Mouse (Mus musculus) layer of hippocampus, adult 11-12 months (tissue): ENCODE data around the gene Pik3ip1.

Experiments
- DNase-seq: peaks from one replicate; pipeline ENCODE4 v3.0.0; 2022; ENCODE audit warnings: low spot score

The Pik3ip1 gene

DNA sequence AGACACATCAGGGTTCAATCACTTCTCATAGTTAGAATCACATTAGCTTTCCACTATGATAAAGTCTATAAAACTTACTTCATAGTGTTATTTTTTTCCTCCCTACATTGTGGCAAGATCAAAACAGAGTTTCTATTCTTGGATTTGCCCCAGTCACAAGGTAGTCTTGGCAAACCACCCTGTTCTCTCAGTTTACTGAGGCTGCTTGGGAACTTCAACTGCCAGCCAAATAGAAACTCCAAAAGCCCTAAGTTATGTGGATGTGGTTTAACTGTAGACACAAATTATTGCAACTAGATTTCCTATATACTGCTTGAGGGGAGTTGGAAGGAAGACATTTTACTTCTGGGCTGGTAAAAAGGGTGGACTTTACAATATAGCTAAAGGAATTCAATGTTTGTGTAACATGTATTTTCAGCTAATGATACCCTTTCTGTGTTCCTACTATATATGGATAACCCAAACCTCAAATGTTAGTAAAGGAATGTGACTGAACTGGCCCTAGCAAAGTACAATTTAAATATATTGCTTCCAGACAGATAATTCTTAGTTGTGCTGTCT is at the start of gene Pik3ip1:
Gene Pik3ip1, plus strand, starts transcription at position 511 of the 561 bp plus-strand sequence.
- DNase-seq, result no peak

DNA sequence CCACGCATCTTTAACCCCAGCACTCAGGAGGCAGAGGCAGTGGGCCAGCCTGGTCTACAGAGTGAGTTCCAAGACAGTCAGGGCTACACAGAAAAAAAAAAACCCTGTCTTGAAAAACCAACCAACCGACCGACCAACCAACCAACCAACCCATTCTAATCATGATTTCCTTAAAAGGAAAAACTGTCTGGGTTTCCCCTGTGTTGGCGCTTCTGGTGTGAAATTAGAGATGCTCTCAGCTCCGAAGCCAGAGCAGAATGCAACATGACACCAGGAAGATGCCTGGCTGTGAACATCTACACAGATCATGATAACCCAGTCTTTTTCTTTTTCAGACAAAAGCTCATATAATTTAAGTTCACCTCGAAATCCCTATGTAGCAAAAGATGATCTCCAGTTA is 47.3 kb upstream of the Pik3ip1 start:
- DNase-seq, result no peak

DNA sequence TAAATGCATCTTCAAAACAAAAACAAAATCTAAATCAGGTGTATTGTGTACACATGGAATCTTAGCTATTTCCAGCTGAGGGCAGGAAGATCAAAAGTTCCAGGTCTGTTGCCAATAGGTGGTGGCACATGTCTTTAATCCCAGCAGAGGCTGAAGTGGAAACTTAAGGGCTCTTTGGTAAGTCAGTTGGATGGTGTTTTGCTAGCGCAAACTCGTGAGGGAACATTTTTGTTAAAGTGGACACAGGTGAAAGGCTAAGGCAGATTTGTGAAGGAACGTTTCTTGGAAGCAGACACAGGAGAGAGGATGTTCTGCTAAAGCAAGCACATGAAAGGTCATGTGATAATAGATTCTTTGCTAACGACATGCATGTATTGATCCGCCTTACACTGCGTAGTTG is 46.6 kb upstream of the Pik3ip1 start:
- no peak for DNase-seq

DNA sequence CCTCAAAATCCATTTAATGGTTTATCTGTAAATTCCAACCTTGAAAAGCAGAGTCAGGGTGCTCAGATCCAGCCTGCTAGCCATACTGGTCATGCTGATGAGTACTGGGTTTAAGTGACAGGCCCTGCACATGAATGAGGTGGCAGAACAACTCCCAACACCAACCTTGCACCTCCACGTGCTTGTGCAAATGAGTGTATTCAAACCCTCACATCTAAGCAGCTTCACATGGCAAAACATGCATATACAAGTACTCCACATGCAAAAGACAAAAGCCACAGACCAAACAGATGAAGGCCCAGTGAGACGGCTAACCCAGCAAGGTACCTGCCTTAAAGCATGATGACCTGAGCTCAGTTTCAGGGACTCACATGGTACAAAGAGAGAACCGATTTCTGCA is 44.3 kb upstream of the Pik3ip1 start:
- no peak for DNase-seq

DNA sequence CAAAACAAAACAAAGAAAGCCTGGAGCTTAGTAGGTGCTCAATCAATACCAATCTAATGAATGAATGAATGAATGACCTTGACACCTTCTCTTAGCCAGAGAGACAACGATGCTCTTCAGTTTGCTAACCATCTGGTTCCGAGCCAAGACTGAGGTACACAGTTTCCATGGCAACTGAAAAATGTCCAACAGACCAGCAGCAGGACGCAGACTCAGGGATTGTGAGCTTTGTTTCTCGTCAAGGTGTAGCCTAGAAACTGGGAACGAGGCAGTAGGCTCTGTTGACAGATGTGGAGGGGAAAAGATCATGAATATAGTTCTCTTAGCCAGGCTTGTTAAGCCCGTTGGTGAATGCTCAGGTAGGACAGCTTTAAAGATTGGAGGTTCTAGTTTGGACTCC is 43.1 kb upstream of the Pik3ip1 start:
- no peak for DNase-seq

DNA sequence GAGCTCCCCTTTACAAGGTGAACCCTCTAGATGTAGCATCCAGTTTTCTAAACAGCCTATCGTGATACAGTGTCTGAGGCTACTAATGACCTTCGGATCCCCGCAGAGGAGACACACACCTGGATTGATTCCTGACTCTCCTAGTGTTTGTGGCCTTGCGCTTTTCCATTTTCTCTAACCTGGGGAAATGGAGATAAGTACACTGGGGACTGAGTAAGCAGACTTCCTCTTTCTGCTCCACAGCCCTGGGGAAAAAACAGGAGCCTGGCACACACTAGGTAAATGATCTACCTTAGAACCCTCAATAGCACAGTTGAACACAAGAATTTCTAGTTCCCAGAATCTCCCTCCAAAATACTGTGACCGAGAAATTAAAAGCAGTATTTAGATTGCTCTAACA is 42.3 kb upstream of the Pik3ip1 start:
- no peak for DNase-seq

DNA sequence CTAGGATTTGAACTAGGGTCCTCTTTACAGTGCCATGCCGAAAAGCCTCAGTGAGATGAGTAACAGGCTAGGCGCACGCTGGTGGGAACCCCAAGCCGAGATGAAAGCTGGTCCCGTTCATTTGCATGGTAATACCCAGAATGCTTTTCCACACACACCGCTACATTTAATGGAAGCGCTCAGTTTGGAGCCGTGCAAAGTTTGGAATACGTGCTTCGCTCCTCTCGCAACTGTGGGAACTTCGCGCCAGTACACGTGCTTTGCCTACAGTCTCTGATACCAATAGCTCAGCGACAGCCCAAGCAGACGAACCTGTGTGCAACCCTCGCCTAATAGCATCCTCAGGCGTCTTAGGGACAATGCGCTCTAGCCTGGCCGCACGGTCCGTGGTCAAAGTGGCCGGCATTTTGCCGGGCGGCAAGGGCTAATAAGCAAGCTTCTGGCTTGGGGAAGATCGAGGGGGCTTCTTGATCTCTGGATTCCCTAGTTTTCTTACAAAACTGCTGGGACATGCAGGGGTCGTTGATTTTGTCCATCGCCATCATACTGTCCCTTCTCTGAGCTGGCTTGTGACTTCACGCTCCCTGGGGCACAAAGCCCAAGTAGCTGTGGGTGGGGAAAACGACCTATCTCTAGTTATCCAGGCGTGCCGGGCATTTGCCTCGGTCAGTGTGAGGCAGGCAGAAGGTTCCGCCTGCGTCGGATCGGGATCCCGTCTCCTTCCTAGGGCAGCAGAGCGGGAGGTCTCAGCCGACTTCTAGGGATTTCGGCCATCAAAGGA is 41.5 kb upstream of the Pik3ip1 start, which contains the start of gene Patz1:
Gene Patz1, plus strand, starts transcription at position 354 of the 781 bp plus-strand sequence.
- peak; percentile 57 for DNase-seq

DNA sequence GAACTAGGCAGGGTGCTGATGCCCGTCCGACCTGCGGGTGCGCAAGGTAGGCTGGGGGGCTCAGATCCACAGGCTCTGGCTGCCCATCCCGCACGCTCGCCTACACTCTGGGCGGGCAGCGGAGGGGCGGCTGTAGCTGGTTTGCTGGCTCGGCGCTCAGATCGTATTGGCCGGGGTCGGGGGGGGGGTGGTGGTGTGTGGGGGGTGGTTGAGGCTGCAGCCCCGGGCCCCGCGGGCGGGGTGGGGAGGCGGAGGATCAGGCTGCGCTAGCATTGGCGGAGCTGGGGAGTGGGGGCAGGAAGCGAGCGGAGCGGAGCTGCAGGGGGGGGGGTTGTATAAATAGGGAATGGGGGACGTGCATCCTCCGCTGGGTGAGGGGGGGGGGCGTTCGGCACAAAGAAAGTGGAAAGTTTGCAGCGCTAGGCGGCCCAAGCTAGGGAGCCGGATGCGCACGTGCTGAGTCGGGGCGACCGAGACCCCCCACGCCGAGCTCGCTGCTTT is 40.8 kb upstream of the Pik3ip1 start:
- DNase-seq, result peak; percentile 73

DNA sequence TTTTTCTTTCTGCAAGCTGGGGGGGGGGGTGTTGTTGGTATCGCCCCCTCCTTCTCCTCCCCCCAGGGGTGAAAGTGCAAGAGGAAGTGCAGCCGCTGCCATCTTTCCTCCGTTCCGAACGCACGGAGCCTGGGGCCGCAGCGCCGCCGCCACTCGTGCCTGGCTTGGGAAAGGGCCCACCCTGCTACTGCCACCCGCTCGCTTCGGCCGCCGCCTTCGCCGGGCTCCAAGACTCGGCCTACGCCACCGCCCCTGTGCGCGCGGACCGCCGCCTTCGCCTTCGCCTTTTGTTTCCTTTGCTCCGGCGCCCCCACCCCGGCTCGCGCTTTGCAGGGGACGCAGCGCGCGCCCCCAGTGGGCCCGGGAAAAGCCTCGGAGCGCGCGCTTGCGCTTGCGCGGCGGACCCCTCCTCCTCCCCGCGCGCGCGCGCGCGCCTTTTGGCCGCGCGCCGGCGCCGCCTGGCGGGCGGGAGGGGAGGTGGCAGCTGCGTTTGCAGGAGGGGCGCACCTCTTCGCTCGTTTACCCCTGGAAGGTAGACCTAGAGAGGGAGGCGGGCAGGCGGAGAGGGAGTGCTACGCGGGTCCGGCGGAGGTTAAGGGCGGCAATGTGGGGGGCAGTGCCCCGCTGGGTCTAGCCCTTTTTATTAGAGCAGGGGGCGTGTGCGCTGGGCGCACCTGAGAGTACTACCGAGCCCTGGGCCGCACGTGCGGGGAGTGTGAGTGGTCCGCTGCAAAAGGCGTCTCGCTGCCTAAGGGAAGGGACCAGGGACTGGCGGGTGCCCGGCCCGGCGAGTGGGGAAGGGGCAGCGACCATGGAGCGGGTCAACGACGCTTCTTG is 40.2 kb upstream of the Pik3ip1 start:
- DNase-seq, result peak; percentile 88

DNA sequence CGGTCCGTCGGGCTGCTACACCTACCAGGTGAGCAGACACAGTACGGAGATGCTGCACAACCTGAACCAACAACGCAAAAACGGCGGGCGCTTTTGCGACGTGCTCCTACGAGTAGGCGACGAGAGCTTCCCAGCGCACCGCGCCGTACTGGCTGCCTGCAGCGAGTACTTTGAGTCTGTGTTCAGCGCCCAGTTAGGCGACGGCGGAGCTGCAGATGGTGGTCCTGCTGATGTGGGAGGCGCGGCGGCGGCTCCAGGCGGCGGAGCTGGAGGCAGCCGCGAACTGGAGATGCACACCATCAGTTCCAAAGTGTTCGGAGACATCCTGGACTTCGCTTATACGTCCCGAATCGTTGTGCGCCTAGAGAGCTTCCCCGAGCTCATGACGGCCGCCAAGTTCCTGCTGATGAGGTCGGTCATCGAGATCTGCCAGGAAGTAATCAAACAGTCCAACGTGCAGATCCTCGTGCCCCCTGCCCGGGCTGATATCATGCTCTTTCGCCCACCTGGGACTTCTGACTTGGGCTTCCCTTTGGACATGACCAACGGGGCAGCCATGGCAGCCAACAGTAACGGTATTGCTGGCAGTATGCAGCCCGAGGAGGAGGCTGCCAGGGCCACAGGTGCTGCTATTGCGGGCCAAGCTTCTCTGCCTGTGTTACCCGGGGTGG is 39.4 kb upstream of the Pik3ip1 start:
- peak; percentile 71 for DNase-seq

DNA sequence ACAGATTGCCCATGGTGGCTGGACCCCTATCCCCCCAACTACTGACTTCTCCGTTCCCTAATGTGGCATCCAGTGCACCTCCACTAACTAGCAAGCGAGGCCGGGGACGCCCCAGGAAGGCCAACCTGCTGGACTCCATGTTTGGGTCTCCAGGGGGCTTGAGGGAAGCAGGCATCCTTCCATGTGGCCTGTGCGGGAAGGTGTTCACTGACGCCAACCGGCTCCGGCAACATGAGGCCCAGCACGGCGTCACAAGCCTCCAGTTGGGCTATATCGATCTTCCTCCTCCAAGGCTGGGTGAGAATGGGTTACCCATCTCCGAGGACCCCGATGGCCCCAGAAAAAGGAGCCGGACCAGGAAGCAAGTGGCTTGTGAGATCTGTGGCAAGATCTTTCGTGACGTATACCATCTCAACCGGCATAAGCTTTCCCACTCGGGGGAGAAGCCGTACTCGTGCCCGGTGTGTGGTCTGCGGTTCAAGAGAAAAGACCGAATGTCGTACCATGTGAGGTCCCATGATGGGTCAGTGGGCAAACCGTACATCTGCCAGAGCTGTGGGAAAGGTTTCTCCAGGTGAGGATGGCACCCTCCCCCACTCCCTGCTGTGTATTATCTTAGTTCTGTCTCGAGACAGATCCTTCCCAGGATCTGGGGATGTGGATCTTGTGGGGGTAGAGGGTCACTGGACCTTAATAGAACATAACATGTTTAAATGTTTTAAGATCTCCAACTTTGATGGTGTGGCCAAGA is 38.7 kb upstream of the Pik3ip1 start:
- DNase-seq, result no peak

DNA sequence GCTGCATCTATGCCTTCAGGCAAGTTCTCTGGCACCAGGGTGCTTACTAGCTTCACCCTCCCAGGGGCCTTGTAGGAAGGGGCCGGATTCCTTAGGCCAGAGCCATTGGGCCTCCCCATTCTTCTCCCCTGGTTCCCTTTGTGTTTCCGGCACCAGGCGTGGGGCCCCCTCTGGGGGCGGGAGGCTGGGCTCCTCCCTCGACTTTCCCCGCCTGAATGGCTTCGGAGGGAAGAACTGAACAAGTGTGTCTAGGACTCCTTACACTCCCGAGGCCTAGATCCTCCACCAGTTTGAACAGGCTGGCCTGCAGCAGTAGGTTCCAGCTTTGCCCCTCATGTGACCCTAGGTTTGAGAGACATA is 38.2 kb upstream of the Pik3ip1 start:
- DNase-seq, result peak; percentile 42

DNA sequence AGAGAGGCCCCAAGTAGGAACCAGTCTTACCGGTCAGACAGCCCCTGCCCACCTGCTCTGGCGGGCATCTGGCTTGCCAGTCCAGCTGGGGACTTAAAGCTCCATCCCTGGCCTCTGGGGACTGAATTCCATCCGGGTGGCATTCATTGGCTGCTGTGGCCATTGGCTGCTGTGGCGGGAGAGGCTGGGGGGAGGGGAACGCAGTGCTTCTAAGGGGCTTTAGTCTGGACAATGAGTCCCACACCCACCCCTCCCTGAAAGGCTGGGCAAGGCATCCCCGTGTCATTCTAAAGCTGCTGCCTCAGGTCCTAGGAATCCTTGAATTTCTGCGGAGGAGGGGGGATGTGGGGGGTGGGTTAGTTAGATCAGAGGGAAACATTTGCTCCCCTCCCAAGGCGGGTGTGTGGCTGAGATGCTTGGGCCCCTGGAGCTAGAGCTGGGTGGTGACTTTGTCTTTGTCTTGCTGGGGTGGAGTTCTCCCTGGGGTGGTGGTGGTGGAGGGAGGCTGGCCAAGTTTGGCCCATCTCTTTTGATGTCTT is 37.4 kb upstream of the Pik3ip1 start:
- no peak for DNase-seq

DNA sequence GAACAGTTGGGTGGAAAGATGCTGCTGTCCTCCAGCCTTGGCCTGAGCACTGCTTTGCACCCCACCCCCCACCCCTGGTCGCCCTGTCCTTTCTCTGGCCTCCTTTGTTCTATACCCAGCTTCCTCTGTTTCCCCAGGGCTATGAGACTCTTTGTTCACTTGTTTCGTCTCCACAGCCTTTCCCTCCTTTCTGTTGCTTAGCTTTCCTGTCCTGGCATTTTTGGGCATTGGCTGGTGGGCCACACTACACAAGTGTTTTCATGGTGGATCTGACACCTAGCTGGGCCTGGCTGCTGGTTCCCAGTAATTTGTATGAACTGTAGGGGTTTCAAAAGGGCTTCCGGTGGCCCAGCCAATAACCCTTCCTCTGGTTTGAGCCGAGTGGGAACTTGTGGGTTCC is 36.8 kb upstream of the Pik3ip1 start:
- no peak for DNase-seq

DNA sequence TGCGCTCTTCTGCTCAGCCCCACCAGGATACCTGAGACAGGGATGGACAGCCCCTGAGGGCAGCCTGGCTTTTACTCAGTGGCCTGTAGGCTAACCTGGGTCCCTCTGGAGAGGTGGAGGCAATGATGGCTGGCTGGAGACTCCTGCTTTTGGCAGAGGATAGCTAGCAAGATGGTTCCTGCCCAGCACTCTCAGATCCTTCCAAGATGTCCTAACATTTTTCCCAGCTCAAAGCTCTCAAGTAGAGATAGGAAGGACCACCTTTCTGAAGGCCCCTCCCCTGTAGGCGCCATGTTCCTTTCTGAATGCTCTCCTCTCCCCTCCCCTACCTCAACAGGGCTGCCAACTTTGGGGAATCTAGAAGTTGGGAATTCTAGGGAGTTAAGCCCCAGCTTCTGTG is 35.6 kb upstream of the Pik3ip1 start:
- DNase-seq, result no peak

DNA sequence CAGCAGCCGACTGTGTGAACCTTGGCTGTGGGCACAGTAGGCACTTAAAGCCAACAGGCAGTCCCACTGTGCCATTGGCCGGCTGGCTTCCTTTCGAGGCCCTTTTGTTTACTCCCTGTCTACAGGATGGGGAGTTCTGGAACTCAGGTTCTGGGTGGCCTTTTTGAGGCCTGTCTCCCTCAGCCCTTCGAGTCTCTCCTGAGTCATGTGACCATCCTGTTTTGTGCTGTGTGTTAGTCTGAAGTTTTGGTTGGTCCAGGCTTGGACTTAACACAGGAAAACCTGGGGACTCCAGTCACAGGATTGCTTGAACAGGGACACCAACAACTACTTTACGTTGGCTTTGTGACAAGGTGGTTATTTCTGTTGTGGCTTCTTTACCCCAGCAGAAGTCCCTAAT is 34.1 kb upstream of the Pik3ip1 start:
- DNase-seq, result no peak

DNA sequence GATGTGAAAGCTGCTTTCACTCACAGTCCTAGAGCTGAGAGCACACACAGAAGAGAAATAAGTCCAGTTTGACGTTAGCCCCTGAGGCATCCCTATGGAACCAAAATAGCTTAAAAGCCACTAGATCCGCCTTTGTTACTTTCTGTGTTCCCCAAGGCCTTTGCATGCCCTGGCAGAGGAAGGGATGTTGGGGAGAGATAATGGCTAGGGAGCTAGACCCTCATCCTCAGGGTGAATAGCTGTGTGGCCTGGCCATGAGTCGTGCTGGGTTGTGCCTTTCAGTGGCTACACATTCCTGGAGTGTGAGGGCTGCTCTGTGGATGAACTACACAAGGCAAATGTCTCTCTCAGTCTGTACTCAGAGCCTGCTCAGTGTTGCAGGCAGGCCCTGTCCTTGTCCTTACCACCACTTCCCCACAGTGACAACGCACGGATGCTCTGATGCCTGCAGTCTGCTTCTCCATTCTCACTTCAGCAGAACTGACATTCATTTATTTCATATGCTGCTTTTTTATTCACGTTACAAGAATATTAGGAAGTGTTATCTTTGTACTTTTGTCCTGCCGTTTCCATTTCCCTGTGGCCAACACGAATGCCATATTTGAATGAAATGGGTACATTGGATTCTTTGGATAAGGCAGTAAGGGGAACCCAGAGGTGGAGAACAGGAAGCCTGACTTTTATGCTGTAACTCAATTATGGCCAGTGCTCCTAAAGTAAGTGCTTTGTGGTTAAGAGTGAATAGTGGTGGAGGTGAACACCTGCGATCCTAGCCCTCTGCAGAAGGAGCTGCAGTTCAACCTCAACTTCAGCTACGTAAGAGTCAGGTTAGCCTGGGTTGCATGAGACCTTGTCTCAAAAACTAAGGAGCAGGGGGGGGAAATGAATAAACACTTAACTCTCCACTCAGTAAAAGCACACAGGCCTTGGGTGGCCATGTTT is 32.1 kb upstream of the Pik3ip1 start:
- no peak for DNase-seq

DNA sequence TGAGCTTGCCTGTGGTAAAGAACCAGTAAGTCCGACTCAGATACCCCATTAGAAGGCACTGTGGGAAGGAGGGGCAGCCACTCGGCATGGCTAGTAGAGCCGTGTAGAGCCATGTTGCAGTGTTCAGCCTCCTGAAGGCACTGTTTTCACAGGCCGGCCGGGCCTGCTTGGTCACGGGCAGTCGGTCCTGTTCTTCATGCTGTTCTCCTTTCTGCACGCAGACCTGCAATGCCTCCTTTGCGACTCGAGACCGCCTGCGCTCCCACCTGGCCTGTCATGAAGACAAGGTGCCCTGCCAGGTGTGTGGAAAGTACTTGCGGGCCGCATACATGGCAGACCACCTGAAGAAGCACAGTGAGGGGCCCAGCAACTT is 31.4 kb upstream of the Pik3ip1 start:
- DNase-seq, result no peak

DNA sequence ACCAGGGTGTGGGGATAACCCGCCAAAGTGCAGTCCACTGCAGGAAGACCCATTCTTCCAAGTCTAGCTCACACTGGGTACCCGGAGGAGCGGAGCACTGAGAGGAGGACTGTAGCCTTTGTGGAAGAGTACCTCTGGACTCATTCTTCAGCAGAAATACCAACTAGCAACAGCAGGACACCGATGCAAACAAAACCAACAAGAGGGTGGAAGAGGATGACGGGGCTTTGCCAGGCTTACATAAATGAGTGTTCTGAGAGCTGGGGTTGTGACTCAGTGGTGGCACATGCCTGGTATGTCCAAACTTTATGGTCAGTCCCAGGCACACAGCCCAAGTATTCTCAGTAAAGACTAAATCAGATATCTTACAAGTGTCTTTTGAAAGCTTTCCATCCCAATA is 29.1 kb upstream of the Pik3ip1 start:
- no peak for DNase-seq

DNA sequence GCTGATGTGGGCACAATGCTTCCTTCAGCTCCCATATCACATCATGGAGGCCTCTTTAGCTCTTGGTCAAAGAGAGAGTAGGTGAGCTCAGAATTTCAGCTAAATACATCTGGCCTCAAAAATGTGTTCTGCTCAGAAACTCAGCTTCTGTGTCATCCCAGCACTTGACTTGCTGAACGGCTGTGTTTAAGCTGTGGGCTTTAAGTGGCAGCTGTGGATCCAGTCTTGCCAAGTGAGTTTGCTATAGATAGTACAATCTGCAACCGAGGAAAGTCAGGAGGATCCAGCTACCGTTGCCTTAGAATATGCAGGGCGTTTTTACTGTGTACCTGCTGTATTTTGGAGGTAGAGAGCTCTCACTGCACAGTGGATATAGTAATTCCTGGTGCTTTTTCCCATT is 27.8 kb upstream of the Pik3ip1 start:
- DNase-seq, result no peak
